Mouse (Mus musculus): ENCODE data around the gene Fndc3b.

- TF ChIP-seq CTCF (IDR thresholded peaks at IDR 0.05; ENCODE audit: borderline replicate concordance, insufficient read depth, low read length) (no peak), POLR2A (IDR thresholded peaks at IDR 0.05; ENCODE audit: low read depth, low read length) (no peak)
These were observed 156.8 kb downstream of the Fndc3b start for GRCm38 (mm10) chr3:27554325-27554724.

Data from embryonic fibroblast, embryonic 13.5 days (primary cell).